Mouse (Mus musculus): Measurements from ENCODE around the gene Tshb.

Tshb gene

DNA sequence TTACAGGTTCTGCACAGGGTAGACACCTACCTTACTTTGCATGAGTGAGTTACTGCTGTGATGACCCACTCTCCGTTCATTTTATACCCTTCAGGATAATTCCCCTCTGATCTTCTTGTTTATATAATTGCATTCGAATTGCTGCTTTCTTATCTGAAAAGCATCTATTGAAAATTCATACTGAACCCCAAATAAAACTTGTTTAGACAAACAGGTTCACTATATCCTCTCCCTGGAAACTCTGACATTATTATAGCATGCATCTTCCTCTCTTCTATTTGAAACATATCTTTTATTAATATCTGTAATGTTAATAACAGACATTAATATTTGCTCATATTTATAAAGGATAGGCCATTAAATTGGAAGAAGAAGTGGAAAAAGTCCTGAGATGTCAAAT lies at the start of gene Tshb:
Tshb (minus strand) TSS at position 101 of the 400 bp plus-strand sequence.
- DNase-seq, result no peak

GRCm38 (mm10) chr3:102803937-102804336 lies 21.4 kb upstream of the Tshb start:
- peak; percentile 88 for DNase-seq

DNA sequence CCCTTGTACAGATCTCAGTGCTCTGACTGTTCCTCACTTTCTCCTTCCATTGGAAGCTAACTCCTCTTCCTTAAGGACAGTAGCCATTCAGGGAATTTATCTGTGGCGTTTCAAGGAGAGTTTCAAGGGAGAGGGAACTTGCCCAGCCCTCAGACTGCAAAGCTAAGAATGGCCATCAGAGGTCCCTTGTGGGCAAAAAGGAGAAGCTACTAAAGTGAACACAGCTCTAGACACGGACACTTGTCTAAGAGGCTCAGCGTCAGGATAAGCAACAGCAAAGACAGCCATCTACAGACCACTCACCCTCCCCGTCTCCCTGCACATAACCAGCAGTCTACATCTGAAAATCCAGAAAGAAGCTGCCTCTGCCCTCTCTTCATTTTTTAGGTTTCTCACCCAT lies 4.9 kb upstream of the Tshb start:
- no peak for DNase-seq

DNA sequence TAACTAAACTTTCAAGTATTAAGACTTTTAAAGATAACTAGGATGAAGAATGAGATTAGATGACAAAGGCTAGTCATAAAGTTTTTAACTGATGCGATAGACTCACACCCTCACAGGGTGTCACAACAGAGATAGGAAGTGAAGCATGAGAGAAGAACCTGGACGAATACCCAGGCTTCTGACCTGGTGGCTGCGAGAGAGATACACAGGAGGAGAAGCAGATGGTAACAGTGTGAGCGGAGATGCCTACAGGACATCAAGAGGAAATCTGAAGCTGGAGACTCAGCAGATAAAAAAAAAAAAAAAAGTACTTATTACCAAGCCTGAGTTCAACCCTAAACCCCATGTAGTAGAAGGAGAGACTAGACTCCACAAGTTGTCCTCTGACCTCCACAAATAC lies 9.5 kb downstream of the Tshb start:
- no peak for DNase-seq

- DNase-seq, result no peak
Observed at GRCm38 (mm10) chr3:102764850-102765249, 17.7 kb downstream of the Tshb start.

DNA sequence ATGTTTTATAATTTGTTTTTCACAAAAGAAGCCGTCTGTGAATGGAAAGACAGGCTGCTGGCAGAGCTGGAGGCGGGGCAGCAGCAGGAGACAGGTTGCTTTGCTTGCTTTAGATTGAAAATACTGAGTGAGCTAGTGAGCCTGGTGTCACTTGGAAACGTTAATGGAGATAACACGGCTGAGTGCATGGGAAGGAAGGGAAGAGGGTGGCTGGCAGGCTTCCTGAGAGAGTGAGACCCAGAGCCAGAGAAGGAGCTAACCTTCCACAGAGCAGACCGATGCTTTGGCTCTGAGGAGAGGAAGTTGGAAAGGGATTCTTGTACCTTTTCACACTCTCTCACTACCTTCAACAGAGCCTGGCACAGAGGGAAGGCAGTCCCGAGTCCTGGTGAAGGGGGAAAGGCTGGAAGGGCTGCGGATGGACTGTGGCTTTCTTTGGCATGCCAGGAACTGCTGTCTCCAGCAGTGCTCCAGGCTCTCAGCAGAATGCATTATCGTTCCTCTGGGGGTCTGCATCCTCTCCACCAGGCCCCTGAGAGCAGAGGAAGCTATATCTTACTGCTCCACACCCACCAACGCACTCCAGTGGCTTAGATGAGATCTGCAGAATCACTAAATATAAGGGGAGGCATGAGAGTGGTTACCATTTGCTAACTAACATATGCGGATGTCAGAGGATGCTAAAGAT lies 18.7 kb downstream of the Tshb start:
- DNase-seq, result peak; percentile 30 to 37

DNA sequence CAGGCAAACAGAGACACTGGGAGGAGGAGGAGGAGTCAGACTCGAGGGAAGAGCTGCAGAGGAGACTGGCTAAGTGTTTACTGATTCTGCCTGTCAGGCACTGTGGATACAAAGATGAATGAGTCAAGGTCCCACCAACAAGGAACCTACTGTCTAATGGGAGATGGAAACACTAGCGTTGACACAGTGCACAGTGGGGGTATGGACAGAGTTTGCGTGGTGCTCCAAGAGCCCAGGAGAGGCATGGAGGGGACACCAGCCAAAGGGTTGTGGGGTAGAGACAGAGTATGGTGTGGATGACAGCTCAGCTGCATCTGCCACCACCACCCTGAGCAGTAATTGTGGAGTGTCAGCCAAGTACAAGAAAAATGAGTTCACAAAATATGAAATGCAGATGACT lies 20.1 kb downstream of the Tshb start:
- DNase-seq, result no peak

- DNase-seq, result no peak
Observed at GRCm38 (mm10) chr3:102760236-102760635, 22.3 kb downstream of the Tshb start.

GRCm38 (mm10) chr3:102757019-102757418 lies 25.5 kb downstream of the Tshb start:
- no peak for DNase-seq

DNA sequence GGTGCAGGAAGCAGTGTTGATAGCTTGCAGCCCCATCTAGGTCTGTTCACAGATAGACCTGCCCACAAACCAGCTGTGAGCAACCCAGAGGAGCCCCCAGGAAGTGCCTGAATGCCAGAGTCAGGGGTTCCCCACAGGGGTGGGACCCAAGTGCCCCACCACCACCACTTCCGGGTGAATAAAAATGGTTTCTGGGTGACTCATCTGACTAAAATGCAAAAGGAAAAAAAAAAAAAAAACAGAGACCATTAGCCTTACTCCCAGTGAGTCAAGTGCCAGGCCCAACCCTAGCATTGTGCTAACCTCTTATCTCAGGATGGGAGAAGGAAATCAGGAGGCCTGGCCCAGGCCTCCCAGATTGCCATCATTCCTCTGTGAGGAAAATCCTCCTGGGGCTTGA lies 26.7 kb downstream of the Tshb start:
- DNase-seq, result no peak

DNA sequence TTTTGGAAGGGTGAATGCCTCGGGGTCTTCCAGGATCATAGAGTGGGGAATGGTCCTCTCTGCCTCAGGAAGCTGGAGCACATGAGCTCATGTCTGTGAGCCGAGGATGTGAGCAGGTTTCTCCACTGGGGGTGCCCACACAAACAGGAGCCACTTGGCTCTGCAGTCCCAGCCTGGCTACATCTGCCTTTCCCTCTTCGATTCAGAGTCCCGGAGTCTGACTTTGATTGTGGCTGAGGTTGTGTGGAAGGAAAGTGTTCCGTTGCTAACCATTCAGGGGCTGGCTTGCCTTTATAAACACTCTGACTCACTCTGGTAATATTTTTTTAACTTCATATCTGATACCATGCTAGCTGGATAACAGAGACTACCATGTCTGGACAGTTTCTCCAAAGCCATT lies 30.1 kb downstream of the Tshb start:
- no peak for DNase-seq

DNA sequence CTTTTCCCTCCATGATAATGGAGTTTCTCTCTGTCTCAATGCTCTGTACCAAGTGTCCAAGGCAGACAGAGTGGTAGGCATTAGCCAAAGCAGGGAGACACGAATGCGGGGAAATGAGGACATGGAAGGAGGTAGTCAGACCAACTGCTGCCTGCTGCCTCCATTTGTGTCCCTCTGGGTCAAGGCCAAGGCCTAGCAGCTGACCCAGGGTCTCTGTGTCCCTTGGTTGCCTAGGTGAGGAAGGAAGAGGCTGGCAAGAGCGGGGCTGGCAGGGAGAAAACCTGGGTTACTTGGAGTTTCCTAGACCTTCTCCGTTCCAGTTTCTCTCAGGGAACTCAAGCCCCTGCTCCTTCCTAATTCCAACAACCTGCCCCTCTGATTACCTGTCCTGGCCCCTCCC lies 30.5 kb downstream of the Tshb start:
- no peak for DNase-seq

- no peak for DNase-seq
Observed at GRCm38 (mm10) chr3:102751536-102751935, 31.0 kb downstream of the Tshb start.

DNA sequence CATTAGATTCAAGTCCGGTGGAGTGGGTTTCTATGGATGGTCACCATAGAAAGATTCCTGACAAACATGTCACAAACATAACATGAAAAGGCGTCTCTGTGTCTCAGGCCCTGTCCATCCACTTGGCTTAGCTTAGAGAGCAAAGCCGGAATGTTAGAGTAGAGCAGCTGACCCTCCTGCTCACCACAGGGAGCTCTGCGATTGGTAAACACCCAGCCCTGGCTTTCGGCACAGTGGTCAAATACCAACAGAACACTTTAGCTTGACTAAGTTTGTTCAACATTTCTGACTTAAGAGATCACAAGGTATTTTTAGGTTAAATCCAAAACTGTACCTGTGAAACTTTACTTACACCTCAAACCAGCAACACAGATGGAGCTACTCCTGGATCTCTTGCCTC lies 31.4 kb downstream of the Tshb start:
- DNase-seq, result no peak

GRCm38 (mm10) chr3:102748686-102749085 lies 33.8 kb downstream of the Tshb start:
- DNase-seq, result no peak

GRCm38 (mm10) chr3:102748038-102748437 lies 34.5 kb downstream of the Tshb start:
- peak; percentile 47 to 58 for DNase-seq

DNA sequence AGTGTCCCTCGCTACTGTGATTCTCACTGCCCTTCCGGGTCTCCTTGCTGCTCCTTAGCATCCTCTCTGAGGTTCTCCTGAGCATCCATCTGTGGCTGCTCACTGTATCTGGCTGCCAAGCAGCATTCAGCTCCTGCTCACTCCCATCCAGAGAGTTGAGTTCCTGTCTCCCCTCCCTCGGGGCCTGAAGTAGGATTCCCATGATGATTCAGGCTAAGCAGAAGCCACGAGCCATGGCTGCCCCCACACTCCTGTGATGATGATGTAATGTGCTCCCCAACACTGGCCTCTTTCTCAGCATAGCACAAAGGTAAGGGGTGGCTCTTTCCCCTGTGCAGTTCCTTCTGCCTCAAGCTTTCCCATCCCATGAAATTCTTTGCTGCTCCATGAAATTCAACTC lies 36.3 kb downstream of the Tshb start:
- DNase-seq, result no peak

DNA sequence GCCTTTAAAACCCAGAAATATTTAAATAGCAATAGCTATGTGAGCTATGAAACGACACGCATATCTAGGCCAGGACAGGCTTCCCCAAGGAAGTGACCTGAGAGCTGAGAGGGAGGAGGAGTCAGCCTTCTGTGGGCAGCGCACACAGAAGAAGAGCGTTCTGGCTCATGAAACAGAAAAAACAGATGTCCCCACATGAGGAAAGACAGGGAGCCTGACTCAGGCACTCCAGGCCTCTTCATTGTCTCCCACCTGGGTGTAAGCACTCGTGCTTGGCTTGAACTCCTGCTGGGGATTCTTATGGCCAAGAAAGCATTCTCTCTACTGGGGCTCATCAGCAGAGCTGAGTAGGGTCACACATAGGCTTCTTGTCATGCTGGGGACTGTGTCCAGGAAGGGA lies 37.9 kb downstream of the Tshb start:
- peak in 1 of 2 experiments; percentile 22 for DNase-seq

DNA sequence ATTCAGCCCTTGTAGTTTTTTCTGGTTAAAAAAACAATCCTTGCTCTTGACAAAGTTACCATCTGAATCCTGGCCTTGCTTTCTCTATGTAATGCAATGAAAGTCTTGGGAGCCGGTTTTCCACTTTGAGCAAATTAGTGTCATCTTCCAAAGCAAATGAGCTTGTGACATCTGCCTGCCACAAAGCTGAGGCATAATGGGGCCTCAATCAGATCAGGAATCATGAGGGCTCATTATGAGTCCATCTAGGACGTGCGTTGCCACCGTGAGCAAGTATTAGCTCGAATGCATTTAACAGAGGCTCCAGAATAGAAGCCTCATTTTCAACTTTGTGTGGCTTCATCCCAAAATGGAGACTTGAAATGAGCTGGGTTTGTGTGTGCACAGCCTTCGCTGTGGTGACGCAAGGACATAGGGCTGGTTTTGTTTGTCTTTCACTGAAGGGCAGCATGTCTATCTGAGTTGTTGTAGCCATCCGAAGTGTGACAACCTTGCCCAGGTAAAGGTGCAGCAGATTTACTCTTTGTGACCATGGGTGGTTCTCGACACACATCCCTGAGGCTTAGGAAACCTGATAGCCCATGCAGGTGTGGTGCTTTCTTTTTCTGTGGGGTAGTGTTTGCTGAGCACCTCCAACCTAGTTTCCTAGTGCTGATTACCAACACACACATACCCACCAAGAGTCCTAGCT lies 38.6 kb downstream of the Tshb start:
- DNase-seq, result no peak

GRCm38 (mm10) chr3:102743202-102743601 lies 39.3 kb downstream of the Tshb start:
- no peak for DNase-seq

GRCm38 (mm10) chr3:102742725-102743124 lies 39.8 kb downstream of the Tshb start:
- DNase-seq, result no peak

GRCm38 (mm10) chr3:102738926-102739325 lies 43.6 kb downstream of the Tshb start:
- DNase-seq, result no peak

- no peak for DNase-seq
Observed at GRCm38 (mm10) chr3:102738161-102738901, 44.2 kb downstream of the Tshb start.

- no peak for DNase-seq
Observed at GRCm38 (mm10) chr3:102737106-102737505, 45.4 kb downstream of the Tshb start.
